Comparison of ENCODE assay signal across 22 mouse cellular contexts in genomic region chr10:9693990-9694699, GRCm38 (mm10). TPM values are rescaled to one million over a fixed set of nuclear protein-coding genes. Genes with fewer than 3 reads are reported as not detected.
DNase-seq lines count a peak whose midpoint lies in the region; ATAC-seq lines count a peak whose summit lies in the region.
"Had no signal": no experiment of that assay in that cellular context is flagged by ENCODE, and none has a peak within 500 bp of the region (broad histone marks: within the 10 kb centered on the region; RNA-seq: fewer than 3 reads in every experiment).

No protein-coding gene starts in this region.

- ATAC-seq in hindbrain, embryonic 16.5 days = no peak
- no peak for ATAC-seq in hindbrain, embryonic 12.5 days (ENCODE audit: low FRiP score)
- ATAC-seq in midbrain, embryonic 13.5 days = peak; percentile 58; the same call in 1 of the 2 replicates
- no peak for ATAC-seq in midbrain, embryonic 11.5 days (ENCODE audit: low FRiP score)
- no peak; the same call in 1 of the 2 replicates for ATAC-seq in midbrain, embryonic 14.5 days (ENCODE audit: low FRiP score, low TSS enrichment)

- no peak overlapping the region for H3K27ac ChIP-seq in hindbrain, embryonic 16.5 days (ENCODE audit: low read depth, low read length)
- no peak overlapping the region for H3K27ac ChIP-seq in hindbrain, embryonic 12.5 days
- H3K27ac ChIP-seq in midbrain, embryonic 13.5 days = peak overlapping the region; percentile 35; the same call in 1 of the 2 replicates
- no peak overlapping the region for H3K27ac ChIP-seq in midbrain, embryonic 11.5 days (ENCODE audit: low read depth, low read length)
- peak overlapping the region; percentile 37 for H3K27ac ChIP-seq in midbrain, embryonic 14.5 days (replicated peaks; ENCODE audit: low read depth, low read length)
- H3K27ac ChIP-seq: embryonic facial prominence, embryonic 13.5 days; kidney, postnatal 0 days; limb, embryonic 10.5 days; liver, embryonic 15.5 days; macrophage had no signal

- H3K9ac ChIP-seq in hindbrain, embryonic 16.5 days (ENCODE audit: low read depth, low read length) = no peak overlapping the region
- no peak overlapping the region for H3K9ac ChIP-seq in hindbrain, embryonic 12.5 days
- no peak overlapping the region for H3K9ac ChIP-seq in midbrain, embryonic 13.5 days (replicated peaks)
- no peak overlapping the region for H3K9ac ChIP-seq in midbrain, embryonic 11.5 days (ENCODE audit: low read length)
- H3K9ac ChIP-seq in midbrain, embryonic 14.5 days (replicated peaks; ENCODE audit: low read length) = no peak overlapping the region
- H3K9ac ChIP-seq: embryonic facial prominence, embryonic 13.5 days; liver, embryonic 15.5 days had no signal

- no peak for DNase-seq in midbrain, embryonic 11.5 days (ENCODE audit: low spot score, missing footprints)
- DNase-seq in midbrain, embryonic 14.5 days = peak; percentile 66
- no peak for DNase-seq in c-Kit-positive CD71-positive TER-119-positive erythroid progenitor cells, embryonic 14.5 days (ENCODE audit: low spot score)
- no peak for DNase-seq in urinary bladder, postnatal 10 days (ENCODE audit: low spot score)
- DNase-seq: adrenal gland, adult 2 months; cerebellum, adult 2 months; cerebellum, postnatal 25 days; embryo, embryonic 11 days; gastrocnemius, postnatal 10 days; kidney, adult 2 months; liver; thymus, postnatal 14 days had no signal

- no peaks in the 10 kb centered on the region for H3K4me1 ChIP-seq in hindbrain, embryonic 16.5 days (ENCODE audit: control insufficient read depth, insufficient read depth, low read depth, low read length)
- no peaks in the 10 kb centered on the region for H3K4me1 ChIP-seq in hindbrain, embryonic 12.5 days
- 0 out of 2 replicates have a peak, but pooled peaks cover 3% of the 10 kb centered on the region for H3K4me1 ChIP-seq in midbrain, embryonic 13.5 days (replicated peaks)
- H3K4me1 ChIP-seq in midbrain, embryonic 11.5 days (ENCODE audit: control insufficient read depth, insufficient read depth, low read length) = no peaks in the 10 kb centered on the region
- no peaks in the 10 kb centered on the region; the same call in 1 of the 2 replicates for H3K4me1 ChIP-seq in midbrain, embryonic 14.5 days (ENCODE audit: control insufficient read depth, insufficient read depth, low read length)
- H3K4me1 ChIP-seq: embryonic facial prominence, embryonic 13.5 days; limb, embryonic 10.5 days; liver, embryonic 15.5 days had no signal

- no peaks in the 10 kb centered on the region for H3K27me3 ChIP-seq in hindbrain, embryonic 16.5 days (replicated peaks; ENCODE audit: control insufficient read depth, insufficient read depth, low read length)
- H3K27me3 ChIP-seq in hindbrain, embryonic 12.5 days = no peaks in the 10 kb centered on the region
- no peaks in the 10 kb centered on the region for H3K27me3 ChIP-seq in midbrain, embryonic 13.5 days
- no peaks in the 10 kb centered on the region for H3K27me3 ChIP-seq in midbrain, embryonic 11.5 days (ENCODE audit: control insufficient read depth, insufficient read depth, low read length)
- H3K27me3 ChIP-seq in midbrain, embryonic 14.5 days (ENCODE audit: control insufficient read depth, insufficient read depth, low read length) = no peaks in the 10 kb centered on the region
- H3K27me3 ChIP-seq: embryonic facial prominence, embryonic 13.5 days; liver, embryonic 15.5 days had no signal

- H3K9me3 ChIP-seq in hindbrain, embryonic 16.5 days (ENCODE audit: control insufficient read depth, low read length) = no peaks in the 10 kb centered on the region
- no peaks in the 10 kb centered on the region for H3K9me3 ChIP-seq in hindbrain, embryonic 12.5 days (replicated peaks)
- no peaks in the 10 kb centered on the region for H3K9me3 ChIP-seq in midbrain, embryonic 13.5 days
- no peaks in the 10 kb centered on the region for H3K9me3 ChIP-seq in midbrain, embryonic 11.5 days (ENCODE audit: control insufficient read depth, low read length)
- no peaks in the 10 kb centered on the region for H3K9me3 ChIP-seq in midbrain, embryonic 14.5 days (ENCODE audit: control insufficient read depth, low read length)
- H3K9me3 ChIP-seq: embryonic facial prominence, embryonic 13.5 days; limb, embryonic 10.5 days; liver, embryonic 15.5 days had no signal

- H3K4me3 ChIP-seq in hindbrain, embryonic 16.5 days (ENCODE audit: low read length) = no peak overlapping the region
- H3K4me3 ChIP-seq in hindbrain, embryonic 12.5 days = no peak overlapping the region
- no peak overlapping the region for H3K4me3 ChIP-seq in midbrain, embryonic 13.5 days (replicated peaks)
- H3K4me3 ChIP-seq in midbrain, embryonic 11.5 days (ENCODE audit: low read depth, low read length) = no peak overlapping the region
- no peak overlapping the region for H3K4me3 ChIP-seq in midbrain, embryonic 14.5 days (replicated peaks; ENCODE audit: low read depth, low read length)
- H3K4me3 ChIP-seq: embryonic facial prominence, embryonic 13.5 days; limb, embryonic 10.5 days; liver, embryonic 15.5 days had no signal

- 52% methylated on average over 16 of the region's 16 CpGs for WGBS in hindbrain, embryonic 16.5 days
- 65% methylated on average over 16 of the region's 16 CpGs for WGBS in hindbrain, embryonic 12.5 days
- 40% methylated on average over 16 of the region's 16 CpGs for WGBS in midbrain, embryonic 13.5 days
- 74% methylated on average over 16 of the region's 16 CpGs for WGBS in midbrain, embryonic 11.5 days
- WGBS in midbrain, embryonic 14.5 days = 37% methylated on average over 16 of the region's 16 CpGs

- peak overlapping the region; percentile 29 for H3K4me2 ChIP-seq in hindbrain, embryonic 16.5 days (ENCODE audit: low read length)
- no peak overlapping the region for H3K4me2 ChIP-seq in hindbrain, embryonic 12.5 days (replicated peaks)
- no peak overlapping the region for H3K4me2 ChIP-seq in midbrain, embryonic 13.5 days (replicated peaks)
- no peak overlapping the region for H3K4me2 ChIP-seq in midbrain, embryonic 11.5 days
- peak overlapping the region; percentile 23 for H3K4me2 ChIP-seq in midbrain, embryonic 14.5 days (ENCODE audit: low read length)
- H3K4me2 ChIP-seq: embryonic facial prominence, embryonic 13.5 days; heart, embryonic 11.5 days; liver, embryonic 15.5 days had no signal

- H3K36me3 ChIP-seq in hindbrain, embryonic 16.5 days (ENCODE audit: control insufficient read depth, insufficient read depth, low read length) = no peaks in the 10 kb centered on the region
- H3K36me3 ChIP-seq in hindbrain, embryonic 12.5 days = no peaks in the 10 kb centered on the region
- H3K36me3 ChIP-seq in midbrain, embryonic 13.5 days = no peaks in the 10 kb centered on the region
- no peaks in the 10 kb centered on the region for H3K36me3 ChIP-seq in midbrain, embryonic 11.5 days (ENCODE audit: control insufficient read depth, insufficient read depth, low read length)
- H3K36me3 ChIP-seq in midbrain, embryonic 14.5 days (ENCODE audit: control insufficient read depth, insufficient read depth, low read length) = no peaks in the 10 kb centered on the region
- H3K36me3 ChIP-seq: embryonic facial prominence, embryonic 13.5 days; limb, embryonic 10.5 days; liver, embryonic 15.5 days had no signal

RNA-seq across cellular contexts. Expression of gene Samd5, which starts 19.1 kb away (rescaled TPM):
- polyA plus RNA-seq in hindbrain, embryonic 16.5 days (2015; fragmentation: Nextera tagmentation; extraction: Ambion mirVana) = 3.9 and 4.4 TPM in 2 replicates
- 6.6 and 7.0 TPM in 2 replicates for polyA plus RNA-seq in hindbrain, embryonic 12.5 days (2016; fragmentation: Nextera tagmentation; extraction: Ambion mirVana)
- polyA plus RNA-seq in midbrain, embryonic 13.5 days (2015; fragmentation: Nextera tagmentation; extraction: Ambion mirVana) = 8.7 and 9.4 TPM in 2 replicates
- 8.0 and 8.4 TPM in 2 replicates for polyA plus RNA-seq in midbrain, embryonic 11.5 days (2014; fragmentation: Nextera tagmentation; extraction: Ambion mirVana)
- polyA plus RNA-seq in midbrain, embryonic 14.5 days (2014; fragmentation: Nextera tagmentation; extraction: Ambion mirVana) = 9.1 and 9.3 TPM in 2 replicates
- polyA plus RNA-seq: C2C12 had no signal

Comparison
In these comparisons a context has a peak if more than half of its experiments do, and no peak if none do; other contexts are left out.
1. H3K27ac ChIP-seq: peak in midbrain, embryonic 13.5 days (single experiment) and midbrain, embryonic 14.5 days (single experiment); none in hindbrain, embryonic 16.5 days (single experiment), hindbrain, embryonic 12.5 days (single experiment) and midbrain, embryonic 11.5 days (single experiment).
2. H3K4me2 ChIP-seq: peak in hindbrain, embryonic 16.5 days (single experiment) and midbrain, embryonic 14.5 days (single experiment); none in hindbrain, embryonic 12.5 days (single experiment), midbrain, embryonic 13.5 days (single experiment) and midbrain, embryonic 11.5 days (single experiment).